Comparison of ENCODE assay signal across 15 mouse cellular contexts in genomic region chr10:62900144-62900543, GRCm38 (mm10).
"Had no signal": no experiment of that assay in that cellular context is flagged by ENCODE, and none has a peak within 500 bp of the region (broad histone marks: within the 10 kb centered on the region; RNA-seq: fewer than 3 reads in every experiment).

No protein-coding gene starts in this region.

- H3K4me2 ChIP-seq: lung, embryonic 14.5 days; midbrain, embryonic 11.5 days; midbrain, embryonic 13.5 days; midbrain, embryonic 15.5 days; neural tube, embryonic 12.5 days; stomach, embryonic 15.5 days had no signal

- ATAC-seq: midbrain, embryonic 13.5 days; midbrain, embryonic 15.5 days had no signal

- H3K4me3 ChIP-seq: megakaryocyte, embryonic 14.5 days; midbrain, embryonic 13.5 days; midbrain, embryonic 15.5 days; neural tube, embryonic 12.5 days; stomach, embryonic 15.5 days had no signal

- DNase-seq: lung, adult 18-20 months; lung, embryonic 14.5 days; lung, postnatal 10 days; lung, postnatal 4 days; right cerebral cortex, postnatal 14 days; thymus, adult 2 months; thymus, postnatal 25 days; thymus, postnatal 4 days had no signal

- H3K27me3 ChIP-seq: midbrain, embryonic 13.5 days; midbrain, embryonic 15.5 days; neural tube, embryonic 12.5 days; stomach, embryonic 15.5 days had no signal

- H3K36me3 ChIP-seq: midbrain, embryonic 13.5 days; midbrain, embryonic 15.5 days; neural tube, embryonic 12.5 days; stomach, embryonic 15.5 days had no signal

- H3K9me3 ChIP-seq: megakaryocyte, embryonic 14.5 days; midbrain, embryonic 13.5 days; midbrain, embryonic 15.5 days; neural tube, embryonic 12.5 days; stomach, embryonic 15.5 days had no signal

- H3K27ac ChIP-seq: midbrain, embryonic 13.5 days; midbrain, embryonic 15.5 days; neural tube, embryonic 12.5 days; stomach, embryonic 15.5 days; stomach, postnatal 0 days had no signal

- H3K9ac ChIP-seq: lung, embryonic 14.5 days; midbrain, embryonic 13.5 days; midbrain, embryonic 15.5 days; neural tube, embryonic 12.5 days; stomach, embryonic 15.5 days had no signal

- H3K4me1 ChIP-seq: midbrain, embryonic 13.5 days; midbrain, embryonic 15.5 days; neural tube, embryonic 12.5 days; stomach, embryonic 15.5 days had no signal
